Mouse (Mus musculus) neural tube, embryonic 10.5 days (tissue): ENCODE results near the gene Cdc42se2.

Experiments used
- DNase-seq: peaks from one replicate; pipeline ENCODE4 v3.0.0-alpha.2; 2017; ENCODE audit warnings: low spot score; ENCODE audit errors: extremely low spot score

Gene Cdc42se2

DNA sequence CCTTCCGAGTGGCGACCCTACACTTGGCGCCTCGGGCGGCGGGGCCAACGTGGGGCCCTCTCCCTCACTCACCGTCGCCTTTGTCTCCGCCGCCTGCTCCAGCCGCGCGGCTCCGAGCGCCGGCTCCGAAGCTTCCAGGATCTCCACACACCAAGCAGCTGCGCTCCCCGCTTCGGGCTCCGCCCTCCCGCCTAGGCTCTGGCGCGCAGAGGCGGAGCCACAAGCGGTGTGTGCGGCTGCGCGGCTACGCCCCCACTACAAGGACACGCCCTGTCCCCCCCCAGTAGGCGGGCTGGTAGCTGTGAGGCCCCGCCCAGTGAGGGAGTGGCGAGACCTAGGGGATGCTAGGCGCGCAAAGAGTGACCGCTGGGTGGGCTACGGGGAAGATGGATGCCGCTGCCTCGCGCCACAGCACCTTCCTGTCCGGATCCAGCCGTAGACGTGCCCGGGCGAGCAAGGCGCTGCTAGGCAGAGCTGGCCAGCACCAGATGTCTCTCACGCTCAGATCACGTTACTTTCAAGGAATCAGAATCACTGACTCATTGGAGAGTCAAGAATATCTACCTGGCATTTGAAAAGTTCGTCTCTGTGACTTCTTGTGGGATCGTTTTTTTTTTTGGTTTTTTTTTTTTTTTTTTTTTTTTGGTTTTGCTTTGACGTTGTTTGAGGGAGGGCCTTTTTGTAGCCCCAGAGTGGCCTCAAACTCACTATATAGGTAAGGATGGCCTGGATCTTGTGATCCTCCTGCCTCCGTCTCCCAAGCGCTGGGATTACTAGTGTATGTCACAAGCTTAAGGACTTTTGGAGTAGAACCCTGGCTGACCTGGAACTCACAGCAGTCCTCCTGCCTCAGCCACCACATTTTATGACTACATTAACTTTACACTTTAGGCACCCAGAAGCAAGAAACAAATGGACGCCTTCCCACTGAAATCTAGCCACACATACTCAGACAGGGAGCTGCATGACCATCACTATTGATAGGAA, at the start of gene Cdc42se2:
Cdc42se2 (minus strand) TSS at position 188 of the 987 bp plus-strand sequence.
- peak; percentile 99 for DNase-seq

DNA sequence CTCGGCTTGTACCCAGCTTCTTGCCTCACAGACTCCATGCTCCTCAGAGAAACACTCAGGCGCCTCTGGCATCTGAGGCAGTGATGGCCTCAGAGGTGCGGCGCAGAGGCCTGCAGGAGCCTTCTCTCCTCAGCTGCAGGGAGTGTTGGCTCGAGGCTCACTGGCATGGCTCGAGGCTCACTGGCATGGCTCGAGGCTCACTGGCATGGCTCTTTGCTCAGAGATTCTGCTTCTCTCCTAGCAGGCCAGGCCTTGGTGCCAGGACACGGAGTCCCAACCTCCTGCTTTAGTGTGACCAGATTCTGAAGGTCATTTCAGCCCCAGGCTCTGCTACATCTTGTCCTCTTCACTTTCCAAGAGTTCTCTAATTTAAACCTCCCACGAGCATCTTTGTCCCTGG, 48.6 kb upstream of the Cdc42se2 start:
- no peak for DNase-seq

DNA sequence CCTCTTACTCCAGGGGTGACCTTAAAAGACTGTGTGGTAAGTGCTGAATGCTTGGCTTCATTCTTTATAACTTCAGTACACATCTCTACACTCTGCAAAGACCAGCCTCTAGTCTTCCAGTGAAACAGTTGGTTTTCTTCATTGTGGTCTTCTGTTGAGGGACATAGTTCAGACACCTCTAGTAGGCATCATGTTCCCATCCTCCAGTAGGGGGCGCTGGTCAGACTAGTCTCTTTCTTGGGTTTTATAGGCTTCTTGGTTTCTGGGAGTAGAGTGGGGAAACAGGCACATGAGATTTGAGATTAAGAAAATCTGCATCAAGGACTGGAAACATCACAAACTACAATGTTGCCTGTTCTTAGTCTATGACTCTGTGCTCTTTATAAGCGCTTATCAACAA, 47.1 kb upstream of the Cdc42se2 start:
- DNase-seq, result no peak

DNA sequence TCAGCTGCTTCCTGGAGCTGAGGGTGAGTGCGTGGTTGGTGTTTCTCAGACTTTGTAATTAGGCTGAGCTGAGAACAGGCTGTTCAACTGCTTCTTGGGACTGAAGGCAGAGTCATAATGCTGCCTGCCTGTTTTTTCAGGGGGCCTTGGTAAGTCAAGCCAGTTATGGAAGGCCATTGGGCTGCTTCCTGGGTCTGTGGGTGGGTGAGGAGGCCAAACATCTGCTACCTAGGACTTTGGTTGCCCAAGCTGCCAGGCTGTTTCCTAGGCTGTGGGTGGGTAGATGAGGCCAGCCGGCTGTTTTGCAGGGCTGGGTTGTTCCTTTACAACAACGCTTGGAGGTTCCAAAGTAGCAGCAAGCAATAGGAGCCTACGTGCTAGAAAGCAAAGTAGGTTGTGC, 46.4 kb upstream of the Cdc42se2 start:
- DNase-seq, result no peak

DNA sequence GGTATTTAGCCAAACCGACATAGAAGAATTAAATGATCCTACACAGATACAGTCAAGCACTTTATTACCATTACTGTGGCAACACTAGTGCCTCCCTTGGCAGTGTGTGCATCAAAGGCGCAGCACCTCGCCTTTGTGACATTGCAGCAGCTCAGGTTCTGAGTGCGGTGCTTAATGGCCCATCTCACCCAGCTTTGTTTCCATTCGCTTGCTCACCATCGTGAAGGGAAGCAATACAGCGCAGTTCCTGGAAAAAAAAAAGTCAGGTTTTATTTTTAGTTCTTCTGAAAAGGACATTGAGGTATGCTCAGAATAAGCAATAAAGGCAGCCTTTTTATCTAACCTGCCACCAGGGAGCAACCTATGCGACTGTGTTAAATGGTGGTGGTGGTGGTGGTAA, 39.3 kb upstream of the Cdc42se2 start:
- no peak for DNase-seq

DNA sequence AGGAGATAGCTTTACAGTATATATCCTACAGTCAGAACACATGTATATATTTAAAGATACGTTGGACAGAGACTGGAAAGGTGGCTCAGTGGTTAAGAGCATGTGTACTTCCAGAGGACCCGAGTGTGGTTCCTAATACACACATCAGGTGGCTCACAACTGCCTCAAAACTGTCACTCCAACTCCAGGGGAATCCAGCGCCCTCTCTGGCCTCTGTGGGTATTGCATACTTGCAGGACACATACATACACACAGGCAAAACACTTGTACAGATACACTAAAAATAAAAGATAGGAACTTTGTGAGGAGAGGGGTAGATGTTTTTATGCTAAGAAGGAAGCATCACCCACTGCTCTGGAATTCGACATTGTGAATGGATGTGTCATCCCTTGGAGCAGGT, 38.3 kb upstream of the Cdc42se2 start:
- DNase-seq, result no peak

DNA sequence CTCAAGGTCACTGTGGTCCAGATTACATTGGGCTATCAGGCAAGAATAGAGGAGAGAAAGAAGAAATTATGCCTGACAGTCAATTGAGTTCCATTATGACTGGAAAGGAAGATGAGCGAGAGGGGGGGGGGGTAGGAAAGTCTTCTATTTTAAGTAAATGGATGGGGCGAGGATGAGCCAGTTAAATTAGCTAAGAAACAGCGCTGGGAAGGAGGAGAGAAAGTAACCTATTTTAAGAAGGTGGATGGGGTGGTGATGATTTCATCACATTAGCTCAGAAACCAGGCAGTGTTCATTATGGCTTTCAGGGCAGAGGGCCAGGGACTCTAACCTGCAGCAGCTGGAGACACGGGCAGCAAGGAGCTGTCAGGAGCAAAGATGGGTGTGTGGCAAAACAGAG, 36.0 kb upstream of the Cdc42se2 start:
- DNase-seq, result no peak

DNA sequence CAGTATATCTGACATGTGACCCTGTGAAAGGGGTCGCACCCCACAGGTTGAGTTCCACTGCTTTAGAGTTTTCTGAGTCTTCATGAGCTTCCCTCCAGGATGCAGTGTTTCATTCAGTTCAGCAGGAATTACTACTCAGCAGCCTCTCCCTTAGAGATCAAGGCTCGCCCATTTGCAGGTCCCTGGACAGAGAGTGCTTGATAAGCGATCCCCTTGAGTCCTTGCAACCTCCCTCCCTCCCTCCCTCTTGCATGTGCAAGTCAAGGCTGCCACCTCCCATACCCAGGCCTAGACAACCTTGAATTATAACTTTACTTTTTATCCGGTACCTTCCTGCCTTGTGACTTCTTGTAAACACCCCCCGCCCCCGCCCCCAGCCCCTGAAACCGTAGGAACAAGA, 32.0 kb upstream of the Cdc42se2 start:
- no peak for DNase-seq

DNA sequence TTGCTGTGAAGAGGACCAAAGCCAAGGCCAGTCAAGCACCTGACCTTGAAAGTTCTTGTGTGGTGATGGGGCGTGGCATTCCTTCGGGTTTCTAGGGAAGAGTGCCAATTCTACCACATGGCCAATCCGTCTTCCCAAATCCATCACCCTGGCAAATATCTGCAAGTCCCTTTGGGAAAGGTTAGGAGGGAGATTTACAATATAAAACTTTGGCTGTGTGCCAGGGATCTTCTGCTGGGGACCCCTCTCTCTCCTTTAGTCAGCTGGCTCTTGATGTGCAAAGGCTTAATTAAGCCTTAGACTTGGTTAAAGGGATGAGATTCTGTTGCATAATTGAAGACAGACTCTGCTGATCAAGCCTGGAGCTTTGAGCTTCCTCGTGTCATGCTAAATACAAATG, 30.0 kb upstream of the Cdc42se2 start:
- no peak for DNase-seq

DNA sequence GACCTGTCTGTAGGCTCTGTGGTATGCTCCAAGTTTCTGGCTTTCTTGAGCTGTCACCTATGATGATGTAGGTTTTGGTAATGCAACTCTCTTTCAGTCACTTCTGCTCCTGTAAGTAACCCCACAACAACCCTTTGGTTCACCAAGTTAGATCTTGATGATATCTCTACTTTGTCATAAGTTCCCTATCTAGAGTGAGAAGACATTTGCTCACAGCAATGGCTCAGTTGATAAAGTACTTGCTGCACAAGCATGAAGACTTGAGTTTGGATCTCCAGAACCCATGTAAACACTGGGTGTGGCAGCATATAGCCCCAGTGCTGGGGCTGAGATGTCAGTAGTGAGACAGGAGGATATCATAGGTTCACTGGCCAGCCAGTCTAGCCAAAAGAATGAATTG, 28.2 kb upstream of the Cdc42se2 start:
- DNase-seq, result no peak

DNA sequence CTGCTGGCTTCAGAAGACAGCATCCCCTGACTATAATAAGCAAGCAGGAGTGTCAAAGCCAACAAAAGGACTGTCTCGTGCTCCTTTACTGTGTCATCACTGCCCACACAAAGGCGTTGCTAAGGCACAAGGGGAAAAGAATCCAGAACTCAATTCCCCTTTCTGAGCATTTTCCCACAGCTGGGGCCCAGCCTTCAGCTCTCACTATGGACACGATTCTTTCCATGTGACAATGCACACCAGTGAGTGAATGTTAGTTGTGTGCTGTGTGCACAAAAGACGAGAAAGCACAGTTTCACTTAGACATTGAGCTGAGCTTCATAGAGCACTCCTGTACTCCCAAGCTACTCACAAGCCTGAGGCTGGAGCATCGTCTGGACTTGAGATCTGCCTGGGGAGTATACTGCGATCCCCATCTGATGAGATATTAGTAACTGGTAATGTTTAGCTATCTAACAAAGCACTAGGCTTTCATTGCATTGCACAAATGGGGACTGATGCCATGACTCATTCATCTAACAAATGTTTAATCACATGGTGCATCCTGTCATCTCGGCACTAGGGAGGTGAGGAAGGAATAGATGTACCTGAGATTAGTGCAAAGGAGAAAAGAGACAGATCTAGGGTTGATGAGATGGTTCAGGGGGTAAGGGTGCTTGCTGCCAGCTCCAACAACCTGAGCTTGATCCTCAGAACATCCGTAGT, 25.5 kb upstream of the Cdc42se2 start:
- peak; percentile 51 for DNase-seq

DNA sequence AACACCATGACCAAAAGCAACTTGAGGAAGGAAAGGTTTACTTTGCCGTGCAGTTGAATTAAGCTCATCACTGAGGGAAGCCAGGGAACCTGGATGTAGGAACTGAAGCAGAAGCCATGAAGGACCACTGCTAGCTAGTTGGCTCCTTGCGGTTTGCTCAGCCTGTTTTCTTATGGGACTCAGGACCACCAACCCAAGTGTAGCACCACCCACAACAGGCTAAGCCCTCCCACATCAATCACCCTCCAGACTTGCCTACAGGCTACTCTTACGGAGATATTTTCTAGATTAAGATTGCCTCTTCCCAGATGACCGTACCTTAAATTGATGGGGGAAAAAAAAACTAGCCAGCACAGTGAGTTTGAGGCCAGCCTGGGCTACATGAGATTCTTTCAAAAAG, 24.8 kb upstream of the Cdc42se2 start:
- DNase-seq, result no peak

DNA sequence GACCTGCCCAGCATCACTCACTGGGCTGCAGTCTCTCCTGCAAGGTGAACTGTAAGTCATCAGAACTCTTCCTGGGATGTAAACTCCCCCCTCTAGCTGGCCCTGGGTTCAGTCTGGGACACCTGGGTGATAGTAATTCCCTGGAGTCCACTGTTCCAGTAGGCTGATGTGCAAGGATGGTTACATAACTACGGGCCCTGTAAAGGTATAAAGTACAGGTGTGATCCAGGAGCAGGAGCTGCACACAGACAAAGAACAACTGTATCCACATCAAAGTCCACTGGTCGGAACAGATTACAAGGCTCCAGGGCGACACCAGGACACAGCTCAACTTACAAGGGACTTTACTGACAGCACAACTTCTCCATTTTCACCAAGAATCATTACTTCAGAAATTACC, 23.6 kb upstream of the Cdc42se2 start:
- DNase-seq, result no peak

DNA sequence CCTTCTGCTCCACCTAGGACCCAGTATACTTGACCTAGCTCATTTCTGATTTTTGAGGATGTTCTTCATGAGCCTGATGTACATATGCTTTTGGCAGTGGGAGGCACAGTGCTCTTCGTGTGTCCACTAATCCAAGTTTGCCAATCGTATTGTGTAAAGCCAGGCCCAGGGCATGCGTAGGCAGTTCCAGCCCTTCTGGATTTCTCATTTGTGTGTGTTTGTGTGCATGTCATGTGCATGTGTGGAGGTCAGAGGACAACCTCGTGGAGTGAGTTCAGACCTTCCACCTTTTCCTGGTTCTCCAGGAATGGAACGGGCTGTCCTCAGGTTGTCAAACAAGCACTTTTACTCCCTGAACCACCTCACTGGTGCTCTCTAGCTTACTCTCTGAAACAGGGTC, 22.1 kb upstream of the Cdc42se2 start:
- no peak for DNase-seq

DNA sequence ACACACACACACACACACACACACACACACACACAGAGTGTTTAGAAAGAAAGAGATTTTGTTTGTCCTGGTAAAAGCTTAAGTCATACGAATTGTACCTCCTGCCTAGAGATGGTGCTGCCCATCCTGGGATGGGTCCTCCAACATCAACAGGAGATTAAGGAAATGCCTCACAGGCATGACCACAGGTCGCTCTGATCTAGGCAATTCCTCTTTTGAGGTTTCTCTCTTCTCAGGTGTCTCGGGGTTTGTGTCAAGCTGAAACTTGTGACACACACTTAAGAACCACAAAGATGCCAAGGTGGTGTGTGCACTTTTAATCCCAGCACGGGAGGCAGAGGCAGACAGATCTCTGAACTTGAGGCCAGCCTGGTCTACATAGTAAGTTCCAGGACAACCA, 20.7 kb upstream of the Cdc42se2 start:
- DNase-seq, result no peak

DNA sequence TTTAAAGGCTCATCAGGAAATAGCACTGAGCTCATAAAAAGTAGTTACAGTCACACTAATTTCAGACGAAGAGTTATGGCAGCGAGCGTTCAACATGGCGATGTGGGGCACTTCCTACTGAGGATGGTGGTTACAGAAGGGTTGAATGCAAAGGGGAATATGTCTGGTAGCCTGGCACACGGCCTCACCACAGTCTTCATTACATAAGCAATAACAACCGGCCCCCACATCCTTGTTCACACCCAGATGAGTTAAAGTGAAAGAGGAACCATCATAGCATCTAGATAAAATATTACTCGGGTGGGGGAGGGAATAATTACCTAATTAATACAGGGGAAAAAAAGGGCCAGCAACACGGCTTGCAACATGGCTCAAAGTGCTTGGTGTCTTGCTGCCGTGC, 20.2 kb upstream of the Cdc42se2 start:
- no peak for DNase-seq

DNA sequence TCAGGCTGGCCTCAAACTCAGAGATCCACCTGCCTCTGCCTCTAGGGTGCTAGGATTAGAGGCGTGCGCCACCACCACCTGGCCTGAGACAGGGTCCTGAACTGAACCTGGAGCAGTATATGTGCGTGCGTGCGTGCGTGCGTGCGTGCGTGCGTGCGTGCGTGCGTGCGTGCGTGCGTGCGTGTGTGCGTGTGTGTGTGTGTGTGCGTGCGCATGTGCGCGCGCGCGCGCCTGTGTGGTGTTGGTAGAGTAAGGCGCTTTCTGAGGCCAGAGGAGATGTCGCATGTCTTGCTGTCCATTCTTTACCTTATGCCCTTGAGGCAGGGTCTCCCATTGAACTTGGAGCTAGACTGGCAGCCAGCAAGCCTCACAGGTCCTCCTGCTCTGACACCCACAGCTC, 19.4 kb upstream of the Cdc42se2 start:
- DNase-seq, result no peak

DNA sequence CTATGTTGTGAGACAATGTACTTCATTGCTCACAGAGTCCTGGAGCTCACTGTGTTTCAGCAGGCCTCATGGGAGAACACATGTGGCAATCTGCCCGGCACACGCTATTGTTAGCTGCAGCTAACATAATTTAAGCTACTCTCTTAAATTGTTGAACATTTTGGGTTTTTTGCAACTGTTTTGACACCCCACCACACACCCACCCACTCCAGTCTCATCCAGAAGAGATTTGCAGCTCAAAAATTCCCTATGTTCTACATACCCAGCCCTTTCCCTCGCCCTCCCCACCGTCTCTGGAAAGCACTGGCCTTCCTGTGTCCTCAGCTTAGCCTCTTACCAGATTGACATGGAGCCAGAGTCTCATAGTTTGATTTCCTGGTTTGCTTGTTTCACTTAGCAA, 17.7 kb upstream of the Cdc42se2 start:
- no peak for DNase-seq

DNA sequence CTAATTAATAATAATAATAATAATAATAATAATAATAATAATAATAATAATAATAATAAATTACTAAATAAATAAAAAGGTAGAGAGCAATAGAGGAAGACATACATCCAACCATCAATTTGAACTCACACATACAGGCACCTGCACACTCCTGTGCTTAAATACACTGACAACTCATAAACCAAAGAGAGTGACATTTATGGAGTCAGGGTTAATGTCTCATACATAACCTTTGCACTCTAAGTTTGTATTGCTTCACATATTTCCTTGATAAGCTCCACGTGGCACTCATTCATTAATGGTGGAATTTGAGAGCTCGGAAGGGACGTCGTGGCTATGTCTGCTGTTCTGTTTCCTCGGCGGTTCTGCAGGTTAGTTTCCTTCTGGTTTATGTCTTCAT, 15.1 kb upstream of the Cdc42se2 start:
- DNase-seq, result no peak

DNA sequence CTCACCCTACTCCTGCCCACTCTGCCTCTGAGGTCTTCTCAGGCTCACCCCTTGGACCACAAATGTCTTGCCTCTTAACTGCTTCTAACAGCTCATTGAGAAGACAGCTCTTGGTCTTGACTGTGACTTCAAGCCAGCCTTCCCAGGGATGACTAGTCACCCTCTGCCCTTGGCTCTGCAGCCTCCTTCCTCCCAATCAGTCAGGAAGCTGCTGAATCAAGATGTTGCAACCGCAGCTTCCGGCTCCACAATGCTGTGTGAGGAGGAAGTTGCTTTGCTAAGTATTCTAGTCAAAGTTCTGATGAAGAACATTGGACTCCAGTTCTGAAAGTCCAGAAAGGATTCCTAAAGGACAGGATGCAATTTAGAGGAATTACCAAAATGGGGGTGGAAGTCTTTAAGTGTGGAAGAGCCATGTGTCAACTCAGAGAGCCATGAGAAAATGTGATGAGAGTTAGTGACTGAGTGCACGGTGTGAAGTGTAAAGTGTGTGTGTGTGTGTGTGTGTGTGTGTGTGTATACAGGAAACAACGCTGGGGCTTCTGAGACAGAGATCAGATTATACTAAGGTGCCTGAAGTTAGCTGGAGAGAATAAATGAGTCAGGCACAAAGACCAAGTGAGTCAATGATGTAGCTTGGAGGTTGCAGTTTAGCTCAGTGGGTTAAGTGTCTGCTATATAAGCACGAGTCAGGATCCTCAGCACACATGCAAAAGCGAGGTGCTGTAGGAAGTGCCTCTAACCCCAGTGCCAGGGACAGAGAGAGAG, 14.5 kb upstream of the Cdc42se2 start:
- no peak for DNase-seq

DNA sequence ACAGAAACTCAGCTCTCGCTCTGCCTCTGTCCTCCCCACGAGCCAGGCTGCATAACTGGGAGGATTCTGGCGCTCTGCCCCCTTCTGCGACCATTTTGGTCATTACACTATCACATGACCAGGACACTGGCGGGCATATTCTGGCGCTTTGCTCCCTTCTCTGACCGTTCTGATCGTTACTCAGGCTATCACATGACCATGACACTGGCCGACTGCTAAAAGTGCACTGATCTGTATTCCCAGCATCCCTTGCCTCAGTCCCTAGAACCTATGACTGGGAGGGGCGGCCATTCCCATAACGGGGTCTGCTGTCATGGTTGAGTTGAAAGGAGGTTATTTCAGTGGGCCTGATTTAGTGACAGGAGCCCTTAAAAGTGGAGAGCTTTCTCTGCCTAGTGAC, 9.1 kb upstream of the Cdc42se2 start:
- DNase-seq, result no peak

DNA sequence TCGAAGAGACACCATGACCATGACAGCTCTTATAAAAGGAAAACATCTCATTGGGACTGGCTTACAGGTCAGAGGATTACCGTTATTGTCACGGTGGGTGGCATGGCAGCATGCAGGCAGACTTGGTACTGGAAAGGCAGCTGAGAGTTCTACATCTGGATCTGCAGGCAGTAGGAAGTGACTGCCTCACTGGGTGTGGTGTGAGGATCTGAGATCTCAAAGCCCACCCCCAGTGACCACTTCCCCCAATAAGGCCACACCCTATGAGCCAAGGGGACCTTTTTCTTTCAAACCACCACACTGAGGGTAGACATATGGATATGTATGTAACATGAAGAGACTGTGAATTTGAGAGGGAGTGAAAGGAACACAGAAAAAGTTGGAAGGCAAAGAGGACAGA, 7.2 kb upstream of the Cdc42se2 start:
- DNase-seq, result no peak
